Mouse (Mus musculus) limb, embryonic 14.5 days (tissue): ENCODE measurements around the gene Eps15. TPM values are rescaled to one million over a fixed set of nuclear protein-coding genes. Genes with fewer than 3 reads are reported as not detected.

Experiments
- ATAC-seq: fragments of 200-750 bp; cut with Nextera tagmentation; 2 replicates; pipeline ENCODE4 v1.8.0; 2017; ENCODE audit warnings: low read depth, moderate number of reproducible peaks, moderate TSS enrichment; ENCODE audit not compliant: low FRiP score
- DNase-seq: peaks from one replicate; pipeline ENCODE4 v3.0.0-alpha.2; 2015; ENCODE audit warnings: low spot score
- H3K27ac ChIP-seq: fragments of 300-500 bp; sonication (generic); replicated peaks from 2 replicates; pipeline ENCODE4 v1.5.1; 2014; ENCODE audit warnings: low read depth, mild to moderate bottlenecking, low read length, moderate library complexity, mixed read lengths
- H3K27me3 ChIP-seq: fragments of 300-500 bp; sonication (generic); 2 replicates; pipeline ENCODE4 v1.6.1; 2014; ENCODE audit warnings: low read length, mixed read lengths; ENCODE audit not compliant: control insufficient read depth, insufficient read depth
- H3K36me3 ChIP-seq: fragments of 300-500 bp; sonication (generic); 2 replicates; pipeline ENCODE4 v1.6.1; 2014; ENCODE audit warnings: mild to moderate bottlenecking, low read length, moderate library complexity, mixed read lengths; ENCODE audit not compliant: control insufficient read depth, insufficient read depth
- H3K4me1 ChIP-seq: fragments of 300-500 bp; sonication (generic); 2 replicates; pipeline ENCODE4 v1.6.1; 2014; ENCODE audit warnings: antibody characterized with exemption, low read length, mixed read lengths; ENCODE audit not compliant: control insufficient read depth, insufficient read depth
- H3K4me2 ChIP-seq: fragments of 300-500 bp; sonication (generic); replicated peaks from 2 replicates; pipeline ENCODE4 v1.6.1; 2014; ENCODE audit warnings: low read depth, mild to moderate bottlenecking, low read length, moderate library complexity; ENCODE audit not compliant: severe bottlenecking
- H3K4me3 ChIP-seq: fragments of 300-500 bp; sonication (generic); replicated peaks from 2 replicates; pipeline ENCODE4 v1.5.1; 2014; ENCODE audit warnings: low read length
- H3K9ac ChIP-seq: fragments of 300-500 bp; sonication (generic); 2 replicates; pipeline ENCODE4 v1.6.1; 2014; ENCODE audit warnings: mild to moderate bottlenecking, low read depth, low read length, moderate library complexity; ENCODE audit not compliant: severe bottlenecking
- H3K9me3 ChIP-seq: fragments of 300-500 bp; sonication (generic); 2 replicates; pipeline ENCODE4 v1.6.1; 2016; ENCODE audit warnings: low read length; ENCODE audit not compliant: control insufficient read depth
- POLR2A ChIP-seq: fragments of 200-500 bp; IDR thresholded peaks from 2 replicates; pipeline ENCODE4 v1.8.0; 2012; ENCODE audit warnings: inconsistent platforms, mild to moderate bottlenecking, moderate library complexity, borderline replicate concordance; ENCODE audit not compliant: insufficient read depth, insufficient read length; ENCODE audit errors: extremely low read depth
- WGBS: fragments of 180-500 bp; shearing (Covaris S2); extraction: QIAGEN DNeasy Blood & Tissue Kit; methylation state at CpG from one replicate; pipeline ENCODE4 v1.1.7; 2014; 5-methylcytosine and 5-hydroxymethylcytosine counted together
- polyA plus RNA-seq, 2 experiments: library from polyadenylated mRNA; depleted of rRNA in 1 of 2; stranded (reverse) in 1 of 2; unstranded in 1 of 2; fragments of >200 nt; fragmentation: Nextera tagmentation in 1 of 2; extraction: Ambion mirVana in 1 of 2; gene quantifications; 2 replicates each; pipeline versions ENCODE4 v1.2.1 to v1.2.3; 2012 to 2014

Gene Eps15
- polyA plus RNA-seq, 2 experiments: 27.0 to 36.3 TPM

DNA sequence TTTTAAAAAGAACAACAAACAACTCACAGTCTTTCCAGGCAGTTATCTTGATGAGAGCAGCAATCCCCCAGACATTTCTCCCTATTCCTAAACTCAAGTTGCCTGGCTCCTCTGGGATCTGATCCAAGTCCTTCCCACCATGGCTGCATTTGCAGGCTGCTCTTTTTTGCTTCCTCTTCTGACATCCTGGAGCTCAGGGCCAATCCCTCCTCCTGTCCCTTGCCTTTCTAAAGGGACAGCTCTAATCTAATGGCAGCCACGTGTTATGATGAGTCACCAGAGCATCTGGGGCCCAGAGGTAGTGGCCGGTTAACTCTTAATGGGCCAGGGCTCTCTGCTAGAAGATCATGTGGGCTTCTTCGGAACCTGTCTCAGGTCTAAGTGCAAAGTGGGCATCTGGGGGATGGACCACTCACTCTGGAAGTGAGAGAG lies 126.0 kb downstream of the Eps15 start:
- ATAC-seq: peak; percentile 48; the same call in 1 of the 2 replicates
- H3K27me3 ChIP-seq: no peaks in the 10 kb centered on the region
- H3K9me3 ChIP-seq: no peaks in the 10 kb centered on the region
- DNase-seq: peak; percentile 68
- H3K36me3 ChIP-seq: no peaks in the 10 kb centered on the region
- H3K4me3 ChIP-seq: peak overlapping the region; percentile 58
- peak overlapping the region; percentile 93 for H3K4me2 ChIP-seq
- peak overlapping the region; percentile 81 for H3K9ac ChIP-seq
- WGBS: 1% methylated on average over 3 of the region's 3 CpGs
- peaks cover 12% of the 10 kb centered on the region for H3K4me1 ChIP-seq
- no peak for TF ChIP-seq POLR2A
- no peak overlapping the region; the same call in 1 of the 2 replicates for H3K27ac ChIP-seq

DNA sequence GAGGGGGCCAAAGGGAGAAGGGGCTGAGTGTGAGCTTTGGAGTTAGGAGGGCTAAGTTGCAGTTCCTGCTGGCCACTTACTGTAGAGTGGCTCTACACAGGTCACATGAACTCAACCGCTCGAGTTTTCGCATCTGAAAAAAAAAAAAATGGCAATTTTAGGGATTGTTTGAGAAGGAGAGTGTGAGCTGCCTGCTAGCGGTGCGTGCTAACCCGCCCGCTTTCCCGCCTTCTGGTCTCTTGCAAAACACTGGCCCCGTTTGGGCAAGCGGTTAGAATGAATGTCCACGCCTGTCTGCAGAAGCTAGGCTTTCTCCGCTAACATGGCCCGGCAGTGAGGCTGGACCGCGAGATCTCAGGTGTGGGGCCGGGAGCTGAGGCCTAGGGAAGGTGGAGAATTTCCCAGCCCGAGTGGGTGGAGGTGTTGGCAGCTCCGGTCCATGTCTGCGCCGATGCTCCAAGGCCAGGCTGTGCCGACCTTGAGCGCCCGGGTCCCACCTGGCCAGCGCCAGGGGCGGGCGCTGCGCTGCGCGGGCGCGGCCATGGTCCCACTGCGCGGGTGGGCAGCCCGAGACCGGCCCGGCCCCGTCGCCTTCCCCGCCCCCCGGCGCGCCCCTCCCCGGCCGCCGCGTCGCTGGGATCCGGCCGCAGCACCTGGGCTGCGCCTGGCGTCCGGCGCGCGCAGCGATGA lies 126.6 kb downstream of the Eps15 start, which contains the start of gene Ttc39a:
Gene Ttc39a (plus strand): TSS at position 138 of the 690 bp plus-strand sequence.
- H3K4me3 ChIP-seq: peak within 1 kb of the TSS; percentile 58
- peak within 1 kb of the TSS; percentile 8 for H3K27ac ChIP-seq
- peaks cover 12% of the 10 kb centered on the region for H3K4me1 ChIP-seq
- under 1% methylated on average over 38 of the region's 56 CpGs for WGBS
- TF ChIP-seq POLR2A: 0 out of 2 replicates have a peak, but pooled peaks have one; percentile 19
- H3K9ac ChIP-seq: peak within 1 kb of the TSS; percentile 81
- DNase-seq (peak; percentile 30), ATAC-seq (peak; percentile 80)
- no peaks in the 10 kb centered on the region for H3K36me3 ChIP-seq
- no peaks in the 10 kb centered on the region for H3K9me3 ChIP-seq
- peak within 1 kb of the TSS; percentile 93 for H3K4me2 ChIP-seq
- H3K27me3 ChIP-seq: no peaks in the 10 kb centered on the region

DNA sequence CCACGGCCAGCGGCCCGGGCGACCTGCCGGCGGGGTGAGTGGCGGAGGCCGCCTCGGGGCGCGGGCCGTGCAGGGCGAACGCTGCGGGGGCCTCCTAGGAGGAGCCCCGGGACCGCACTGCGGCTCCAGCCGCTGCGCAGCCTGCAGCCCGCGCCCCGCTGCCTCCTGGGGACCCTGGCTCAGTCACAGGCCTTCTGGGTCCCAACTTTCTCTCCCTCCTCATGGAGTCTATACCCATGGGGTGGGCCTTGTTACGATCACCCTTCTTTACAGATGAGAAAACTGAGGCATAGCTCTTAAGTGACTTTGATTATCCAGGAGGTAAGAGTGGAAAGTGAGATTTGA lies 127.1 kb downstream of the Eps15 start:
- ATAC-seq: peak; percentile 49
- no peaks in the 10 kb centered on the region for H3K36me3 ChIP-seq
- peaks cover 12% of the 10 kb centered on the region for H3K4me1 ChIP-seq
- no peaks in the 10 kb centered on the region for H3K9me3 ChIP-seq
- TF ChIP-seq POLR2A: no peak
- peak overlapping the region; percentile 58 for H3K4me3 ChIP-seq
- peak overlapping the region; percentile 81 for H3K9ac ChIP-seq
- peak overlapping the region; percentile 93 for H3K4me2 ChIP-seq
- WGBS: 6% methylated on average over 9 of the region's 24 CpGs
- no peaks in the 10 kb centered on the region for H3K27me3 ChIP-seq
- H3K27ac ChIP-seq: 0 out of 2 replicates have a peak overlapping the region, but pooled peaks have one; percentile 8
- no peak for DNase-seq

DNA sequence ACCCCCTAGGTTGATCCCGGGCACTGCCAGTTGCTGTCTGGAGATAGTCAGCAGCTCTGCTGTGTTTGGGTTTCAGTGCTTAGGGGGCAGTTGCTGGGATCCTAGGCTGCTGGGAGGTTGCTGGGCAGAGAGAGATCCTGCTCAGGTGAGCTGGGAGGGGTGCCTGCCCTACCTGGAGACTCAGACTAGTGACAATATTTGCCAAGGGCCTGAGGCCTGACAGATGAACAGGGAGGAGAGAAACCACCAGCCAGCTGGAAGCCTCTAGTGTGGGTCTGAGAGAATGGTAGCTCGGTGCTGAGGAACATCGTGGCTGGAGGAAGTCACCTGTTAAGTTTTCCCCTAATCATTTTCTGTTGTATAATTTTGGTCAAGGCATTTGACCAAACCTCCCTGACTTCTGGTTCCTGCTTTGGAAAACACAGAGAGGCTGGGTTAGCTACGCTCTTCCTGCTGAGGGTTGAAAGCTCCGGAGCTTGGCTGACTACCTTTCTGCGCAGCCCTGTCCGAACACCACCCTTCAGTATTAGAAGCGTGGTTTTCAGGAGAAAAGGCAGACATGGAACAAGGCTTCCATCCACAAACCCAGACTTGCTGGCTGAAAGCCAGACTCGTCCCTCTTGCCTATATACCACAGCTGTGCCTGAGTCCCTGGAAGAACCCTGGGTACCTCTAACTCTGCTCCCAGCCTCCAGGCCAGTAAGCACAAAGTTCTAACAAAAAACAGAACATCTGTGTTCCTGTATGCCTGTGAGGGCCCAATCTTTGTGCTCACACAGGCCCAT lies 127.8 kb downstream of the Eps15 start:
- peak overlapping the region; percentile 58 for H3K4me3 ChIP-seq
- 54% methylated on average over 9 of the region's 9 CpGs for WGBS
- peaks cover 12% of the 10 kb centered on the region for H3K4me1 ChIP-seq
- H3K9ac ChIP-seq: no peak overlapping the region
- peak; percentile 54 for DNase-seq
- H3K9me3 ChIP-seq: no peaks in the 10 kb centered on the region
- peak overlapping the region; percentile 52; the same call in 1 of the 2 replicates for H3K27ac ChIP-seq
- TF ChIP-seq POLR2A: no peak
- peak overlapping the region; percentile 93 for H3K4me2 ChIP-seq
- ATAC-seq: no peak
- H3K36me3 ChIP-seq: no peaks in the 10 kb centered on the region
- no peaks in the 10 kb centered on the region for H3K27me3 ChIP-seq

GRCm38 (mm10) chr4:109410681-109411376 lies 130.8 kb downstream of the Eps15 start:
- Histone ChIP-seq H3K36me3 (no peaks in the 10 kb centered on the region), H3K4me3 (no peak overlapping the region), H3K4me2 (no peak overlapping the region), H3K27ac (no peak overlapping the region), H3K9me3 (no peaks in the 10 kb centered on the region), H3K9ac (no peak overlapping the region), H3K27me3 (no peaks in the 10 kb centered on the region), H3K4me1 (peaks cover 12% of the 10 kb centered on the region)
- WGBS: 69% methylated on average over 8 of the region's 9 CpGs
- ATAC-seq (no peak), DNase-seq (no peak)
- TF ChIP-seq POLR2A: no peak
